Mouse (Mus musculus) heart, postnatal 10 days (tissue): ENCODE measurements at regions not wholly inside any gene's neighbourhood (a gene's known extent, or its start where the extent isn't known, plus 50 kb on each side); places are given as distances from the start of the nearest gene placed in this dataset.
A peak's percentile ranks its signal among the peaks of the same experiment; 100 is the strongest.
"Not testable (repeated sequence)": the region's sequence is repeated elsewhere in the genome, so short reads cannot be mapped to it uniquely, and the experiment has no call there.

ENCODE experiments used
- DNase-seq, 2 experiments: peaks; one replicate each; pipeline ENCODE4 v3.0.0; 2021
- intact Hi-C: fragments of 180-260 bp; cut with DNase I; formaldehyde crosslinking; loops from one replicate; pipeline ENCODE4 v1.15.1; 2025

- DNase-seq = no peak
- intact Hi-C loops = no loop called here
Measured at GRCm38 (mm10) chrX:68486585-68486984, 191.8 kb upstream of the Fmr1 start.

GRCm38 (mm10) chrX:68492052-68492451 lies 186.3 kb upstream of the Fmr1 start:
- DNase-seq, intact Hi-C loops: not testable (repeated sequence)

GRCm38 (mm10) chrX:68494398-68495143 lies 183.8 kb upstream of the Fmr1 start:
- no peak for DNase-seq
- intact Hi-C loops = no loop called here

- intact Hi-C loops = no loop called here
- DNase-seq = peak; percentile 60
Measured at GRCm38 (mm10) chrX:68495144-68495493, 183.2 kb upstream of the Fmr1 start.

GRCm38 (mm10) chrX:68495751-68496150 lies 182.6 kb upstream of the Fmr1 start:
- peak; percentile 23 to 24 for DNase-seq
- intact Hi-C loops = no loop called here

- intact Hi-C loops = no loop called here
- DNase-seq = no peak
Measured at GRCm38 (mm10) chrX:68497886-68498285, 180.5 kb upstream of the Fmr1 start.

GRCm38 (mm10) chrX:68502938-68503337 lies 175.4 kb upstream of the Fmr1 start:
- DNase-seq = no peak
- intact Hi-C loops = no loop called here

GRCm38 (mm10) chrX:68507664-68508063 lies 170.7 kb upstream of the Fmr1 start:
- intact Hi-C loops = no loop called here

GRCm38 (mm10) chrX:68512213-68512766 lies 166.1 kb upstream of the Fmr1 start:
- intact Hi-C loops = no loop called here
- DNase-seq = no peak

More at GRCm38 (mm10) chrX:68507664-68508063, 170.7 kb upstream of the Fmr1 start:
- DNase-seq = peak; percentile 5 to 8

GRCm38 (mm10) chrX:68546561-68546960 lies 131.8 kb upstream of the Fmr1 start:
- DNase-seq = no peak
- intact Hi-C loops = no loop called here

- DNase-seq = no peak
- intact Hi-C loops = no loop called here
Measured at GRCm38 (mm10) chrX:68554031-68554430, 124.3 kb upstream of the Fmr1 start.

GRCm38 (mm10) chrX:68557717-68558116 lies 120.6 kb upstream of the Fmr1 start:
- intact Hi-C loops = no loop called here
- no peak for DNase-seq

- intact Hi-C loops = loop anchor here (10.0 kb wide), 1 partner anchor 270 kb away; no protein-coding TSS in a partner anchor
- peak; percentile 36 to 68 for DNase-seq
Measured at GRCm38 (mm10) chrX:68585246-68585645, 93.1 kb upstream of the Fmr1 start.

GRCm38 (mm10) chrX:68622141-68622540 lies 56.2 kb upstream of the Fmr1 start:
- no peak for DNase-seq
- intact Hi-C loops = no loop called here
